Mouse (Mus musculus) stomach, embryonic 16.5 days (tissue): ENCODE measurements around the gene Snx11. TPM values are rescaled to one million over a fixed set of nuclear protein-coding genes. Genes with fewer than 3 reads are reported as not detected.
A peak's percentile ranks its signal among the peaks of the same experiment; 100 is the strongest.

Source experiments
- ATAC-seq: fragments of 200-750 bp; cut with Nextera tagmentation; 2 replicates; pipeline ENCODE4 v1.8.0; 2017; ENCODE audit warnings: moderate number of reproducible peaks, moderate TSS enrichment; ENCODE audit not compliant: insufficient read depth, low FRiP score
- H3K27ac ChIP-seq: fragments of 300-500 bp; sonication (generic); 2 replicates; pipeline ENCODE4 v1.5.1; 2014; ENCODE audit warnings: low read length
- H3K27me3 ChIP-seq: fragments of 300-500 bp; sonication (generic); 2 replicates; pipeline ENCODE4 v1.6.1; 2014; ENCODE audit warnings: low read length, control low read depth, mixed read lengths; ENCODE audit not compliant: control insufficient read depth, insufficient read depth
- H3K36me3 ChIP-seq: fragments of 300-500 bp; sonication (generic); 2 replicates; pipeline ENCODE4 v1.6.1; 2014; ENCODE audit warnings: low read length; ENCODE audit not compliant: control insufficient read depth, insufficient read depth
- H3K4me1 ChIP-seq: fragments of 300-500 bp; sonication (generic); 2 replicates; pipeline ENCODE4 v1.6.1; 2014; ENCODE audit warnings: low read length, control low read depth, mixed read lengths; ENCODE audit not compliant: control insufficient read depth, insufficient read depth
- H3K4me2 ChIP-seq: fragments of 300-500 bp; sonication (generic); 2 replicates; pipeline ENCODE4 v1.6.1; 2014; ENCODE audit warnings: low read depth, low read length, mixed read lengths
- H3K4me3 ChIP-seq: fragments of 300-500 bp; sonication (generic); replicated peaks from 2 replicates; pipeline ENCODE4 v1.5.1; 2014; ENCODE audit warnings: mild to moderate bottlenecking, low read length
- H3K9ac ChIP-seq: fragments of 300-500 bp; sonication (generic); 2 replicates; pipeline ENCODE4 v1.6.1; 2014; ENCODE audit warnings: low read length
- H3K9me3 ChIP-seq: fragments of 300-500 bp; sonication (generic); replicated peaks from 2 replicates; pipeline ENCODE4 v1.6.1; 2016; ENCODE audit warnings: low read length, control low read depth; ENCODE audit not compliant: control insufficient read depth
- WGBS: fragments of 180-500 bp; shearing (Covaris S2); extraction: QIAGEN DNeasy Blood & Tissue Kit; methylation state at CpG from one replicate; pipeline ENCODE4 v1.1.7; 2014; 5-methylcytosine and 5-hydroxymethylcytosine counted together
- polyA plus RNA-seq: library from polyadenylated mRNA; unstranded; fragments of >200 nt; fragmentation: Nextera tagmentation; extraction: Ambion mirVana; gene quantifications from 2 replicates; pipeline ENCODE4 v1.2.1, GENCODE M21; 2015

Snx11 gene
- polyA plus RNA-seq, 1 experiment from 2014 or later, result 14.6 TPM

DNA sequence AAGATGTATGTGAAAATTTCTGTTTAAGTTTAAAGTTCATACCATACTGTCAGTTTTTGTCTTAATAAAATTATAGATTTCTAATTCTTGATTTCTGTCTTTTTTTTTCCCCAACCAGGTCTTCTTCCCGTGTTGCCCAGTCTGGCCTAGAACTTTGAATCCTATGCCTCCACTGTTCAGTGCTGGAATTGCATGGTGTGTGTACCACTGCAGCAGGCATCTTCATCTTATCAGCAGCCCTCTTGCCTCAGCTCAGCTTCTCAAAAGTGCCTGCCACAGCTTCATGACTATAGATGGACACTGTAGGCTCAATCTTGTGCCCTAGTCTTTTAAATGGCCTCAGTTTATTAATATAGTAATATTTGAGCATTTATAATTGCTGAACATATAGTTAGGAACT lies 30.7 kb upstream of the Snx11 start:
- Histone ChIP-seq H3K4me3 (no peak overlapping the region), H3K9ac (no peak overlapping the region), H3K36me3 (peaks cover 30% of the 10 kb centered on the region), H3K9me3 (no peaks in the 10 kb centered on the region), H3K27ac (no peak overlapping the region), H3K27me3 (no peaks in the 10 kb centered on the region), H3K4me1 (no peaks in the 10 kb centered on the region), H3K4me2 (no peak overlapping the region)
- no peak for ATAC-seq
- 38% methylated on average over 1 of the region's 1 CpGs for WGBS

DNA sequence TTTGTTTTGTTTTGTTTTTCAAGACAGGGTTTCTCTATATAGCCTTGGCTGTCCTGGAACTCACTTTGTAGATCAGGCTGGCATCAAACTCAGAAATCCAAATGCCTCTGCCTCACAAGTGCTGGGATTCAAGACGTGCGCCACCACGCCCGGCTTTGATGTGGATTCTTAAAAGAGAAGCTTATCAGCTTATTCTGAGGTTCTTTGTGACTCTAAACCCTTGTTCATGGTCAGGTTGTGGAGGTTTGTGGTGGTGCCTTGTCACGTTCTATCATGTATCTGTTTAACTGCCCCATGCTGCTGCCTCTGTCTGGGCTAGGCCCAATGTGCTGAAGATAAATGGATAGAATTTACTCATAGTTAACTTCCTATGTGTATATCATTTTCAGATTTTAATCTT lies 28.2 kb upstream of the Snx11 start:
- no peak overlapping the region for H3K9ac ChIP-seq
- 87% methylated on average over 5 of the region's 5 CpGs for WGBS
- H3K27me3 ChIP-seq, result no peaks in the 10 kb centered on the region
- ATAC-seq, result no peak
- no peaks in the 10 kb centered on the region for H3K4me1 ChIP-seq
- no peak overlapping the region for H3K4me3 ChIP-seq
- peaks cover 34% of the 10 kb centered on the region for H3K36me3 ChIP-seq
- H3K27ac ChIP-seq, result no peak overlapping the region
- no peaks in the 10 kb centered on the region for H3K9me3 ChIP-seq
- no peak overlapping the region for H3K4me2 ChIP-seq

DNA sequence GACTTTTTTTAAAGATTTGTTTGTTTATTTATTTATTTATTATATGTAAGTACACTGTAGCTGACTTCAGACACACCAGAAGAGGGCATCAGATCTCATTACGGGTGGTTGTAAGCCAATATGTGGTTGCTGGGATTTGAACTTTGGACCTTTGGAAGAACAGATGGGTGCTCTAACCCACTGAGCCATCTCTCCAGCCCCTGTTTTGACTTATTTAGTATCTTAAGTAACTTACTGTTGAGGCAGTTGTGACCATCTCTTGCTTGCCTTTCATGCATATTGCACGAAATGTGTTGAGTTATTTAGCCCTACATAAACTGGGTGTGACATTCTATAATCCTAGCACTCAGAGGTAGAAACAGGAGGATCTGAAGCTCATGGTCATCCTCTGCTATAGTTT lies 22.2 kb upstream of the Snx11 start:
- WGBS, result 85% methylated on average over 2 of the region's 2 CpGs
- Histone ChIP-seq H3K36me3 (peaks cover 10% of the 10 kb centered on the region), H3K4me1 (no peaks in the 10 kb centered on the region), H3K9ac (no peak overlapping the region), H3K27ac (no peak overlapping the region), H3K27me3 (no peaks in the 10 kb centered on the region), H3K9me3 (no peaks in the 10 kb centered on the region), H3K4me3 (no peak overlapping the region), H3K4me2 (no peak overlapping the region)
- ATAC-seq, result no peak

DNA sequence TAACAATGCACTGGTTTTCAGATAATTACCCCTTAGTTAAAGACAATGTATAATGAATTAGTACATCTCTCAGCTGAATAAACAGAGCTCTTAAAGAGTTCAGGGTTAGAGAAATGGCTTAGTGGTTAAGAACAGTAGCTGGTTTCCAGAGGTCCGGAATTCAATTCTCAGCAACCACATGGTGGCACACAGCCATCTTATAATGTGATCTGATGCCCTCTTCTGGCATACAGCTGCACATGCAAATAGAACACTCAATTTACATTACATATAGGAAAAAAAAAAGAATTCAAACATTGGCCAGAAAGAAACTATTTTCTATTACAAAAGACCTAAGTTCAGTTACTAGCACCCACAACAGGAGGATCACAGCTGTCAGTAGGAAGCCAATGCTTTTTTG lies 19.2 kb upstream of the Snx11 start:
- Histone ChIP-seq H3K4me1 (no peaks in the 10 kb centered on the region; the same call in none of the 2 replicates), H3K27me3 (no peaks in the 10 kb centered on the region), H3K9ac (no peak overlapping the region), H3K4me2 (no peak overlapping the region), H3K9me3 (no peaks in the 10 kb centered on the region), H3K4me3 (no peak overlapping the region), H3K36me3 (no peaks in the 10 kb centered on the region; the same call in 1 of the 2 replicates), H3K27ac (no peak overlapping the region)
- no peak for ATAC-seq
- WGBS, result 74% methylated on average over 1 of the region's 1 CpGs

DNA sequence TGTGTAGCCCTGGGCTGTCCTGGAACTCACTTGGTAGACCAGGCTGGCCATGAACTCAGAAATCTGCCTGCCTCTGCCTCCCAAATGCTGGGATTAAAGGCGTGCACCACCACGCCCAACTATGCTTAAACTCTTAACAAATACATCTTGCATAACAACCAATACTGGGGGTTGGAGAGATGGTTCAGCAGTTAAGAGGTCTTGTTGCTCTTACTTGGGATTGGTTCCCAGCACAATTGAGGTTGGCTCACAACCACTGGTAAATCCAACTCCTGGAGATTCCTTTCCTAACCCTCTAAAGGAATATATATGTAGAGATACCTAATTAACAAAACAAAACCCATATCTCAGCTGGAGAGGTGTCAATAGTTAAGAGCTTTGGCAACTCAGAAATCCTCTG lies 18.7 kb upstream of the Snx11 start:
- Histone ChIP-seq H3K9ac (no peak overlapping the region), H3K36me3 (no peaks in the 10 kb centered on the region), H3K4me2 (no peak overlapping the region), H3K4me3 (no peak overlapping the region), H3K9me3 (no peaks in the 10 kb centered on the region), H3K27me3 (no peaks in the 10 kb centered on the region), H3K4me1 (peaks cover 1% of the 10 kb centered on the region), H3K27ac (no peak overlapping the region)
- ATAC-seq, result no peak
- WGBS, result 89% methylated on average over 2 of the region's 2 CpGs

DNA sequence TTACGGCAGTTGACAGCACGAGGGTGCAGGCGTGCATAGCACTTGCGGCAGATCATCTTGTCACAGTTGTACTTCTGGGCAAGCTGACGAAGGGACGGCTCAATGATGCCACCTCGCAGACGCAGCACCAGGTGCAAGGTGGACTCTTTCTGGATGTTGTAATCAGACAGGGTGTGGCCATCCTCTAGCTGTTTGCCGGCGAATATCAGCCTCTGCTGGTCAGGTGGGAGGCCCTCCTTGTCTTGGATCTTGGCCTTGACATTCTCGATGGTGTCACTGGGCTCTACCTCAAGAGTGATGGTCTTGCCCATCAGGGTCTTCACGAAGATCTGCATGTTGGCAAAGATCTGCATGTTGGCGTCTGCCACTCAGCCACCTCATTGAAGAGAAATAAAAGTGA lies 18.1 kb upstream of the Snx11 start:
- H3K4me1 ChIP-seq, result peaks cover 6% of the 10 kb centered on the region
- H3K9ac ChIP-seq, result no peak overlapping the region
- 86% methylated on average over 13 of the region's 13 CpGs for WGBS
- H3K9me3 ChIP-seq, result no peaks in the 10 kb centered on the region
- ATAC-seq, result no peak
- no peaks in the 10 kb centered on the region for H3K36me3 ChIP-seq
- no peaks in the 10 kb centered on the region for H3K27me3 ChIP-seq
- H3K4me2 ChIP-seq, result no peak overlapping the region
- no peak overlapping the region for H3K4me3 ChIP-seq
- H3K27ac ChIP-seq, result no peak overlapping the region

DNA sequence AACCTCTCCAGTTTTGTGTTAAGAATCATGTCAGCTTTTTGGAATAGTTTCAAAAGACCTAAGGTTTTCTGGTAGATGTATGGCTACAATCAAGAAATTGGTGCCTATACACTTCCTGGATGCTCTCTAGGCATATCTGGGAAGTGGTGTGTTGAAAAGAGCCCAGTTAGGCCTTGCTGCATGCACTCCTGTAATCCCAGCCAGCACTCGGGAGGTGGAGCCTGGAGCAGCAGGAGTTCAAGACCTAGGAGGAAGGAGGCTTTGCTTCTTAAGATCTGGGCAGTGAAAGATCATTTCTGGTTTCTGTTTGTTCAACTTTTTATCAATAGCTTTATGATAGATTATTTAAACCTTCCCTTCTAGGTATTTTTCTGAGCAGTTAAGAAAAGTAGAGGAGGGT lies 13.3 kb upstream of the Snx11 start:
- Histone ChIP-seq H3K4me2 (peak overlapping the region; percentile 81), H3K36me3 (no peaks in the 10 kb centered on the region), H3K4me3 (peak overlapping the region; percentile 92), H3K9me3 (no peaks in the 10 kb centered on the region), H3K9ac (0 out of 2 replicates have a peak overlapping the region, but pooled peaks have one; percentile 9), H3K27me3 (no peaks in the 10 kb centered on the region), H3K4me1 (peaks cover 13% of the 10 kb centered on the region), H3K27ac (no peak overlapping the region)
- ATAC-seq, result no peak
- 7% methylated on average over 1 of the region's 1 CpGs for WGBS

DNA sequence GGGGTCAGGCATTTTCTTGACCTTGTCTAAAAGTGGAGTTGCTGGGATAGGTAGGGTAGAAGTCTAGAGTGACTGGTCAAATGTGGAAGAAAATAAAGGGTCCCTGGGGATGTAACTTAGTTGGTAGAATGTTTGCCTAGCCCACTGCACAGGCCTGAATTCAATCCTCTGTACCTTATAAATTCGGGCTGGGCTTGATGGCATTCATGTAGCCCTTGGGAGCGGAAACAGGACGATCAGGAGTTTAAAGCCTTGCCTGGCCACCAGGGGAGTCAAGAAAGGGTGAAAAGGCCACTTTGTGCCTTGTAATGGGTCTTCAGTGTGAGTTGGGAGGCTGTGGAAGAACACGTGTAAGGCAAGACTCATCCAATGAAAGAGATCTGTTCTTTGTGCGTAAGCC lies 12.6 kb upstream of the Snx11 start:
- no peak for ATAC-seq

DNA sequence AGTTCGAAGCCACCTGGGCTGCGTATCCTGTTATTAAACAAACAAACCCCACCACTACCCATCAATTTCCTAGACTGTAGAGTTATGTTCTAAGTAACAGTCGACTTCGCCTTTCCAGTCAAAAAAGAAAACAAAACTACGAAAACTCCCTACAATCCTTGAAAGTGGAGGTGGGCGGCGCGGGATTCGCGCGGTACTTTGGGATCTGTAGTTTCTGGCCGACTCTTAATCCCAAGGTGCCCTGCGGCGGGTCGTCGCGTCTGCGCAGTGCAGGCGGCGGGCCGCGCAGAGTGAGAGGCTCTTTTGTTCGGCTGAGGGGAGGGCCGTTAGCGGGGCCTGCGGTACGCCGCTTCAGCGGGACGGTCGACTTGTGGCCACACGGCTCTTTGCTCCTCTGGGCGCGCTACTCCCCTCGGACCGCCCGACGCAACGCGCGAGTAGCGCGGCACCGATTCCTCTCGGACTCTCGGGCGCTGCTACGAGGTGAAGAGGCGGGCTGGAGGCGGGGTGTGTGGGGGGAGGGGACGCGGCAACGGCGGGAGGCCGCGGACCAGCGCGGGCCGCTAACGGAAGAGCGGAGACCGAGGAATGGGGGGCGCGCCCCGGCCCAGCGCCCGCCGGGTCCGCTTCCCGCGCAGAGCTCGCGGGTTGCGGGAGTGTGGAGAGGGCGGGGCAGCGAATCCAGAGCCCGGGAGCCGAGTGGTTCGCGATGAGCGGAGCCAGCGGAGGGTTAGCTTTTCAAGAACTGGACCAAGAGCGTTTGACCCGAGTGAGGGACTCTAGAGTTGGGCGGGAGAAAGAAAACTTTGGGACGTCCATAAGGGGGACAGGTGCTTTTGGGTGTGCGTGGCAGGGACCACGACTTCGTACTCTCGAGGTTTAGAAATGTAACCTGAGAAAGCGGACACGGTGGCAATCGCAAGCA lies 11.8 kb upstream of the Snx11 start, which contains the start of gene Cbx1:
TSS of gene Cbx1 (plus strand) at position 257 of the 925 bp plus-strand sequence.
- Histone ChIP-seq H3K4me1 (peaks cover 13% of the 10 kb centered on the region), H3K4me3 (peak within 1 kb of the TSS; percentile 92), H3K9me3 (no peaks in the 10 kb centered on the region), H3K27ac (peak within 1 kb of the TSS; percentile 98), H3K27me3 (no peaks in the 10 kb centered on the region), H3K4me2 (peak within 1 kb of the TSS; percentile 81), H3K36me3 (no peaks in the 10 kb centered on the region), H3K9ac (peak within 1 kb of the TSS; percentile 96)
- ATAC-seq, result peak; percentile 98
- under 1% methylated on average over 93 of the region's 93 CpGs for WGBS

More for the DNA sequence above, 12.6 kb upstream of the Snx11 start:
- peaks cover 13% of the 10 kb centered on the region for H3K4me1 ChIP-seq
- no peaks in the 10 kb centered on the region for H3K36me3 ChIP-seq
- no peaks in the 10 kb centered on the region for H3K27me3 ChIP-seq
- peak overlapping the region; percentile 98; the same call in 1 of the 2 replicates for H3K27ac ChIP-seq
- WGBS, result 6% methylated on average over 5 of the region's 5 CpGs
- H3K9ac ChIP-seq, result peak overlapping the region; percentile 96
- peak overlapping the region; percentile 92 for H3K4me3 ChIP-seq
- H3K4me2 ChIP-seq, result peak overlapping the region; percentile 81
- no peaks in the 10 kb centered on the region for H3K9me3 ChIP-seq
